ENCODE assay signal across 19 mouse cellular contexts in genomic region chr17:86697751-86698150, GRCm38 (mm10). TPM values are rescaled to one million over a fixed set of nuclear protein-coding genes. Genes with fewer than 3 reads are reported as not detected.
DNase-seq lines count a peak whose midpoint lies in the region; TF ChIP-seq lines count a peak whose summit lies in the region.
"Had no signal": no experiment of that assay in that cellular context is flagged by ENCODE, and none has a peak within 500 bp of the region (broad histone marks: within the 10 kb centered on the region; RNA-seq: fewer than 3 reads in every experiment).

No protein-coding gene starts in this region.

- WGBS in heart, embryonic 10.5 days: 73% methylated on average over 2 of the region's 2 CpGs

- H3K4me2 ChIP-seq in myocyte (ENCODE audit: low read depth): no peak overlapping the region
- H3K4me2 ChIP-seq: embryonic facial prominence, embryonic 13.5 days; neural tube, embryonic 13.5 days had no signal

- peak; percentile 32 to 74 for DNase-seq in adrenal gland, adult (ENCODE audit: inconsistent age in 2 of 2, low spot score in 1 of 2)
- DNase-seq in adrenal gland, postnatal 4 days (ENCODE audit: low spot score in 2 of 2): no peak
- peak; percentile 34 to 38 for DNase-seq in heart, adult 9 months (ENCODE audit: low spot score in 2 of 2)
- no peak for DNase-seq in heart, embryonic 10.5 days (ENCODE audit: low spot score)
- peak; percentile 22 for DNase-seq in adrenal gland, postnatal 25 days
- no peak for DNase-seq in frontal cortex, adult 2 months (ENCODE audit: extremely low spot score in 1 of 2, low spot score in 1 of 2)
- no peak for DNase-seq in kidney, postnatal 14 days
- DNase-seq: cerebellum, adult 2 months; kidney, adult 2 months; liver; lung, adult 2 months; lung, postnatal 36 days; right cerebral cortex, postnatal 14 days had no signal

- no peaks in the 10 kb centered on the region for H3K27me3 ChIP-seq in heart, embryonic 10.5 days (ENCODE audit: insufficient read depth, poor library complexity, severe bottlenecking)
- H3K27me3 ChIP-seq in myocyte (ENCODE audit: control insufficient read depth, insufficient read depth, insufficient read length): no peaks in the 10 kb centered on the region
- H3K27me3 ChIP-seq: embryonic facial prominence, embryonic 13.5 days; neural tube, embryonic 13.5 days had no signal

- no peak overlapping the region for H3K27ac ChIP-seq in heart, embryonic 10.5 days
- H3K27ac ChIP-seq: embryonic facial prominence, embryonic 13.5 days; heart, adult 2 months; midbrain, embryonic 10.5 days; neural tube, embryonic 13.5 days had no signal

- H3ac ChIP-seq in myocyte (ENCODE audit: control insufficient read depth, insufficient read length): no peak overlapping the region

- no peaks in the 10 kb centered on the region for H3K9me3 ChIP-seq in heart, embryonic 10.5 days
- H3K9me3 ChIP-seq: embryonic facial prominence, embryonic 13.5 days; midbrain, embryonic 10.5 days; neural tube, embryonic 13.5 days had no signal

- no peak for TF ChIP-seq POLR2A in myocyte (IDR thresholded peaks at IDR 0.05; ENCODE audit: insufficient read length, low read depth)

- H3K4me3 ChIP-seq in heart, embryonic 10.5 days: no peak overlapping the region
- no peak overlapping the region for H3K4me3 ChIP-seq in myocyte
- H3K4me3 ChIP-seq: embryonic facial prominence, embryonic 13.5 days; heart, adult 2 months; midbrain, embryonic 10.5 days; neural tube, embryonic 13.5 days had no signal

- H3K36me3 ChIP-seq in heart, embryonic 10.5 days: no peaks in the 10 kb centered on the region
- H3K36me3 ChIP-seq in myocyte (ENCODE audit: control insufficient read depth, insufficient read depth): no peaks in the 10 kb centered on the region
- H3K36me3 ChIP-seq: embryonic facial prominence, embryonic 13.5 days; midbrain, embryonic 10.5 days; neural tube, embryonic 13.5 days had no signal

- H3K4me1 ChIP-seq in heart, embryonic 10.5 days: no peaks in the 10 kb centered on the region
- H3K4me1 ChIP-seq: embryonic facial prominence, embryonic 13.5 days; midbrain, embryonic 10.5 days; neural tube, embryonic 13.5 days had no signal

- no peaks in the 10 kb centered on the region for H3K79me2 ChIP-seq in myocyte (ENCODE audit: control insufficient read depth, insufficient read depth)

TF ChIP-seq in myocyte, 11 proteins besides CTCF, POLR2A, EP300 and RAD21:
- no peak for TF ChIP-seq SRF (IDR thresholded peaks at IDR 0.05; ENCODE audit: control insufficient read depth, insufficient read length, low read depth)
- peak; percentile 16 for TF ChIP-seq USF1 (IDR thresholded peaks at IDR 0.05; ENCODE audit: low read depth)

RNA-seq across cellular contexts. Expression of gene Epas1, which starts 55.7 kb away (rescaled TPM):
- 100 to 1,000 TPM; 129 to 150 TPM for total RNA-seq in adrenal gland, postnatal 4 days (2021)
- 5.8 and 6.0 TPM in 2 replicates for polyA plus RNA-seq in heart, embryonic 10.5 days (2016; fragmentation: Nextera tagmentation; extraction: Ambion mirVana)
- 174 and 183 TPM in 2 replicates for total RNA-seq in adrenal gland, postnatal 25 days (2021)
- 0.06 TPM for polyA plus RNA-seq in myocyte (2012; fragmentation: generic; extraction: Trizol)
- 80.9 and 93.8 TPM in 2 replicates for polyA plus RNA-seq in frontal cortex, adult 2 months (2012; rRNA removed)
- total RNA-seq: hematopoietic stem cell, adult 5-6 weeks had no signal

Comparison
In these comparisons a context has a peak if more than half of its experiments do, and no peak if none do; other contexts are left out.
1. DNase-seq: peak in adrenal gland, adult (2 of 2), heart, adult 9 months (2 of 2) and adrenal gland, postnatal 25 days (single experiment); none in adrenal gland, postnatal 4 days (0 of 2), heart, embryonic 10.5 days (single experiment), frontal cortex, adult 2 months (0 of 2) and kidney, postnatal 14 days (single experiment).
2. RNA of gene Epas1, which starts 55.7 kb away (polyA plus RNA-seq): 80.9 to 93.8 TPM in frontal cortex, adult 2 months; 5.8 to 6.0 TPM in heart, embryonic 10.5 days and 0.06 TPM in myocyte (single experiment); every median in the first group is over 10 times any median in the second.